Mouse (Mus musculus): ENCODE measurements around the gene Gm26558.

Gm26558 gene

DNA sequence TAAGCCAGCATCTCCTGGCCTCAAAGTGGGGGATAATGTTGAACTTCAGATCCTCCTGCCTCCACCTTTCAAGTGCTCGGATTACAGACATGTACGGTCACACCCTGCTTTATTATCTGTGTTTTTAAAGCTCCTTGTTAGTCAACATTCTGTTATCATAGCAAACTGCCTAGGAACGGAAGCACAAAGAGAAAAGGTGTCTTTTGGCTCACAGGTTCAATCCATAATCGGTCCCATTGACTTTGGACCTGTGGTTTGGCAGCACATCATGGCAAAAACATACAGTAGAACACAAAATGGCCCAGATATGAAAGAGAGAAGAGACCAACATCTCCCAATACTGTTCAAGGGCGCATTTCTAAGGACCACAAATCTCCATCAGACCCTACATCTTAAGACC is 13.6 kb downstream of the Gm26558 start:
- DNase-seq (ENCODE audit: low spot score in 2 of 2) = no peak

DNA sequence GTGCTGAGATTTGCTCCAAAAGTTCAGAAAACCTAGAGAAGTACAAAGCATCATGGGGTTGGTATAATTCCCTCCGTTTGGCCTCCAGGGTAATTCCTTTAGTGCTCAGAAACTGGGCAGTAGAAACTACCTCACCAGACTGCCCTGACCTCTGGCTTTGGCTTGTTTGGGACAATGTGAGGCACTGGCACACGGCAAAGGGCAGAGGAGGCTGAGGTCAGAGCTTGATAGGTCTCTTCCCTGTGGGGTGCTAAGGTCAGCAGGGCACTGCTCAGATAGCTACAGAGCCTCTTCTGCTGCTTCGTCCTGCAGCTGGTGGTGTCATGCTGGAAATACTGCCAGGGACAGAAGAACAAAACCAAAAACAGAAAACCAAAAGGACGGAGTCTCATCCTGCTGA is 14.2 kb downstream of the Gm26558 start:
- DNase-seq (ENCODE audit: low spot score in 2 of 2) = no peak

GRCm38 (mm10) chr2:70645266-70645780 is 16.6 kb downstream of the Gm26558 start:
- no peak for DNase-seq (ENCODE audit: low spot score in 2 of 2)

DNA sequence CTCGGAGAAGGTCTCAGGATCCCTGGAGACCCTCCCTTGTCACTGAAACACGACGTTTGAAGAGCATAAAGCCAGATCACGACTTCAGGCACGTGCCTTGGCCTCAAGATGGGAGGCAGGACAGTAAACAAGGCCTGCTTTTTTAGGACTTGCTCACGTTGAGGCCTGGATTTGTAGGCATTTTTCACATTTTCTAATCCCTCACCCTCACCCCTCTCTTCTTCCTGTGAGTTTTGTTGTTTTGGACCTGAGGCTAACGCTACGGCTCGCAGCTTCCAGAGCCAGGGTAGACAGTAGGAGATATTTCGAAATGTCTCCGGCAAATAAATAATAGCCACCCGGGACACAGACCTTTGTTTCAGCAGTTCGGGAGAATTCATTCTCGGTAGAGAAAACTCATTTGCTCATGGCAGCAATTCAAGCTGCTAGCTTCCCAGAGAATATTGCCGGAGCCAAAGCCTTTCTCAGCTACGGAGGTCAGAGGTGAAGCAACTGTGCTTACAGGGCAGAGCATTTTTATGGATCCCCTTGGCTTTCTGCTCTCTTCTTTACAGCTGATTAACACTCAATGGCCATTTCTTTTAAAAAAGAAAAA is 18.8 kb downstream of the Gm26558 start:
- no peak for DNase-seq (ENCODE audit: low spot score in 2 of 2)

- no peak for DNase-seq (ENCODE audit: low spot score in 2 of 2)
Observed at GRCm38 (mm10) chr2:70640968-70641367, 20.9 kb downstream of the Gm26558 start.

- DNase-seq (ENCODE audit: low spot score in 2 of 2) = no peak
Observed at GRCm38 (mm10) chr2:70634028-70634690, 27.7 kb downstream of the Gm26558 start.

GRCm38 (mm10) chr2:70632412-70632811 is 29.5 kb downstream of the Gm26558 start:
- DNase-seq (ENCODE audit: low spot score in 2 of 2) = no peak

- DNase-seq (ENCODE audit: low spot score in 2 of 2) = no peak
Observed at GRCm38 (mm10) chr2:70631321-70631720, 30.6 kb downstream of the Gm26558 start.

- DNase-seq (ENCODE audit: low spot score in 2 of 2) = no peak
Observed at GRCm38 (mm10) chr2:70629921-70630320, 32.0 kb downstream of the Gm26558 start.

DNA sequence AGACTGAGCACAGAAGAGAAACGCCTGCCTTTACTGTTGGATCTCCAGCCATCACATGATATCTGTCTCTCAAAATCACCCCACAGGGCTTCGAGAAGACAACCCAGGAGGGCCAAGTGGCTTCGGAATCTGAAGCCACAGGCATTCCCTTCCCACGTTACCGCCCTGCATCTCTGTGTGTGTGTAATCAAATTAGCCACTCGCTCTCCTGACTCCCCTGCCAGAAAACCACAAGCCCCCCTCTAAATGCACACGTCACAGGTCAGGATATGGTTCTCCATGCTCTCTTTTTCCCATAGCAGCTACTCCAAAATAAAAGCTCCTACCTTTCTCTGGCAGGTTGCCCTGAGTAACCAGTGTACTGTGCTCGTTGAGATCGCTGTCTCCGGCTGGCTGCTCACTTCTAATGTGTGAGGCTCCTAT is 32.6 kb downstream of the Gm26558 start:
- DNase-seq (ENCODE audit: low spot score in 2 of 2) = peak in 1 of 2 experiments; percentile 13

DNA sequence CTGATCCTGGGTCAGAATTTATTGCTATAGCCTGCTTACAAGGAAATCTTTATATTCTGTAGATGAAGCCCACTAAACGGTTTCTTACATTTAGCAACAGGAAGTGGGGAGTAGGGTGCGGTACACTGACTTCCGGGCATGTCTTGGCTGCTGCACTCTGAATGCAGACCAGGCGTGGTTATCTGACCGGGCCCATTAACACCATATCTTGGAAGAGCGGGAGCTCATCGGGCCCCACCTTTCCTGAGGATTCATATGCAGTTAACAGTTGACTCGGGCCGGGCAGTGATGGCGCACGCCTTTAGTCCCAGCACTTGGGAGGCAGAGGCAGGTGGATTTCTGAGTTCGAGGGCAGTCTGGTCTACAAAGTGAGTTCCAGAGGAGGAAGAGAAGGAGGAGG is 33.5 kb downstream of the Gm26558 start:
- DNase-seq (ENCODE audit: low spot score in 2 of 2) = no peak

GRCm38 (mm10) chr2:70625761-70626160 is 36.1 kb downstream of the Gm26558 start:
- no peak for DNase-seq (ENCODE audit: low spot score in 2 of 2)

DNA sequence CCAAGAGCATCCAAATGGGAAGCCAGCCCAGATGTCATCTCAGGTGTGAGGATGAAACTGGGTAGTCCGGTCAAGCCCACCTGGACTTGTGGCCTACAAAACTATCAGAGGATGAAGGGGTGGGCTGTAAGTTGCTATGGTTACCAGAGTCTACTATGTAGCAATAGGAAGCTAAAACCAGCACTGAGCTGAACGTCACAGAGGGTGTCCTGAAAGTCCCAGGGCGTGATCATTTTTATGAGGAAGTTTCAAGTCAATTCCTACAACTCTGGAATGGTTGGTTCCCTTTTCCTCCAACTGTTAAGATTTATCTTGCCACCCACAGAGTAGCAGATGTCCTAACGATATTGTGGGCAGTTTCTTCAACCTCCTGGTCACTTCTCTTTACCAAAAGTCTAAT is 39.7 kb downstream of the Gm26558 start:
- DNase-seq (ENCODE audit: low spot score in 2 of 2) = no peak

DNA sequence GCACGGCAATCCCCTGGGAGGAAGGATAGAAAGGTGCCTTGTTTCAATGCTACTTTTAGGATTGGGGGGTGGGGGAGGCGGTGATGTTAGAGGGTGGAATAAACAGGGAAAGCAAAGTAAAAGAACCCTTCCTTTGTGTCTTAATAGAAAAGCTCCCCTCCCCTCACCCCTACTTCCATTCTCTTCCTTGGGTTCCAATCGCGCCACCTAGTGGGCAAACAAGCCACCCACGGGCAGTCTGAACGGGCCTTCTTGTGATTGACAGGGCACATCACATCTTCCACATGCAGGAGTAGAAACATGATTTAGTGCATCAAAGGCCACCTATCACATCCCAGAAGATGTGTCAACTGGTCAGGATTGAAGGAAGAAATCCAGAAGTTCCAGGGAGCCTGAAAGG is 41.7 kb downstream of the Gm26558 start:
- DNase-seq (ENCODE audit: low spot score in 2 of 2) = peak; percentile 30 to 32

DNA sequence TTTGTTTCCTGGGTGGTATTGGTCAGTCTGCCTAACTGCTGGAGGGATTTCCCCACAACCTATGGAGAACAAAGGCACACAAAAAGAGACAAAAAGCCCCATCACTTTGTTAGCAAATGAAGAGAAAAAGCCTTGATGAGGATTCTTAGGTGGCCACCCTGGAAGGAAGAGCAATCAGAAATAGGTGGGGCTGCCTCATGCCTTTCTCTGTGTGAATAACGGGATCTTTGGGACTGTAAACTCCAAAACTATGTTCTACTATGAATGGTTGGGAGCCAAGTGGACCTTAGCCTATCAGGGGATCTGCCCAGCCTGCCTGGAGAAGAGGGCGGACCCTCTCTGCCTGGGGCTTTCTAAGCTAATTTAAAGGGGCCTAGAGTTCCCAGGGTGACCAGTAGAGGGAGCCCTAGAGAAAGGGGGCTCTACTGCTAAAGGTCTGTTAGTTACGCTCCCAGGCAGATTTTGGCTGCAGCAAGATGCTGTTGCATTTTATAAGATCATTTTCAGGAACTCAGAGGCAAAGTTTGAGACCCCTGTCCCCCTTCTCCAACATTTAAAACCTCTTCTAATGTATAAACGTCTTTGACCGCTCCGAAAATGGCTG is 42.6 kb downstream of the Gm26558 start:
- no peak for DNase-seq (ENCODE audit: low spot score in 2 of 2)

GRCm38 (mm10) chr2:70616617-70617016 is 45.3 kb downstream of the Gm26558 start:
- no peak for DNase-seq (ENCODE audit: low spot score in 2 of 2)

GRCm38 (mm10) chr2:70616076-70616475 is 45.8 kb downstream of the Gm26558 start:
- DNase-seq (ENCODE audit: low spot score in 2 of 2) = no peak

GRCm38 (mm10) chr2:70614745-70615351 is 47.1 kb downstream of the Gm26558 start:
- no peak for DNase-seq (ENCODE audit: low spot score in 2 of 2)

Data from frontal cortex, postnatal 14 days (tissue).